Mouse (Mus musculus): ENCODE results near the gene Pde4c.

Pde4c gene

GRCm38 (mm10) chr8:70752000-70752764, 28.7 kb downstream of the Pde4c start:
- no peak for DNase-seq (ENCODE audit: low spot score in 2 of 2)

GRCm38 (mm10) chr8:70753151-70753550, 29.6 kb downstream of the Pde4c start:
- peak; percentile 65 to 73 for DNase-seq (ENCODE audit: low spot score in 2 of 2)

GRCm38 (mm10) chr8:70754043-70754870, 30.7 kb downstream of the Pde4c start, which contains the start of gene Rab3a:
Gene Rab3a (plus strand): TSS chr8:70754679.
- DNase-seq (ENCODE audit: low spot score in 2 of 2), result peak; percentile 88 to 97

GRCm38 (mm10) chr8:70754871-70755660, 31.5 kb downstream of the Pde4c start:
- no peak for DNase-seq (ENCODE audit: low spot score in 2 of 2)

GRCm38 (mm10) chr8:70755661-70756475, 32.3 kb downstream of the Pde4c start:
- no peak for DNase-seq (ENCODE audit: low spot score in 2 of 2)

GRCm38 (mm10) chr8:70756476-70757040, 33.0 kb downstream of the Pde4c start:
- no peak for DNase-seq (ENCODE audit: low spot score in 2 of 2)

GRCm38 (mm10) chr8:70757523-70758307, 34.2 kb downstream of the Pde4c start:
- no peak for DNase-seq (ENCODE audit: low spot score in 2 of 2)

GRCm38 (mm10) chr8:70758308-70758615, 34.7 kb downstream of the Pde4c start:
- no peak for DNase-seq (ENCODE audit: low spot score in 2 of 2)

GRCm38 (mm10) chr8:70758616-70759561, 35.4 kb downstream of the Pde4c start:
- no peak for DNase-seq (ENCODE audit: low spot score in 2 of 2)

- DNase-seq (ENCODE audit: low spot score in 2 of 2), result no peak
Measured at GRCm38 (mm10) chr8:70760350-70760749, 36.8 kb downstream of the Pde4c start.

GRCm38 (mm10) chr8:70760775-70761406, 37.4 kb downstream of the Pde4c start, which contains the start of gene Mpv17l2:
Gene Mpv17l2 (minus strand): TSS chr8:70760946.
- DNase-seq (ENCODE audit: low spot score in 2 of 2), result peak; percentile 83 to 96

GRCm38 (mm10) chr8:70762118-70762517, 38.6 kb downstream of the Pde4c start:
- DNase-seq (ENCODE audit: low spot score in 2 of 2), result no peak

GRCm38 (mm10) chr8:70763354-70763753, 39.8 kb downstream of the Pde4c start:
- DNase-seq (ENCODE audit: low spot score in 2 of 2), result no peak

- no peak for DNase-seq (ENCODE audit: low spot score in 2 of 2)
Measured at GRCm38 (mm10) chr8:70764026-70764425, 40.5 kb downstream of the Pde4c start.

GRCm38 (mm10) chr8:70764676-70765075, 41.2 kb downstream of the Pde4c start:
- no peak for DNase-seq (ENCODE audit: low spot score in 2 of 2)

- DNase-seq (ENCODE audit: low spot score in 2 of 2), result no peak
Measured at GRCm38 (mm10) chr8:70765329-70765728, 41.8 kb downstream of the Pde4c start.

- DNase-seq (ENCODE audit: low spot score in 2 of 2), result no peak
Measured at GRCm38 (mm10) chr8:70765838-70766570, 42.5 kb downstream of the Pde4c start.

All from urinary bladder, adult 18-20 months (tissue).